Comparison of ENCODE assay signal across 8 mouse cellular contexts in genomic region chr4:9771103-9771474, GRCm38 (mm10).
DNase-seq lines count a peak whose midpoint lies in the region; ATAC-seq and TF ChIP-seq lines count a peak whose summit lies in the region.

No protein-coding gene starts in this region.

- ATAC-seq in heart, embryonic 11.5 days (replicated peaks; ENCODE audit: insufficient number of reproducible peaks, low FRiP score, low TSS enrichment), result no peak
- ATAC-seq in embryonic facial prominence, embryonic 11.5 days (replicated peaks; ENCODE audit: insufficient number of reproducible peaks, low FRiP score, low TSS enrichment, low read depth), result peak; percentile 51
- ATAC-seq in hindbrain, postnatal 0 days, result peak; percentile 57
- ATAC-seq in midbrain, embryonic 13.5 days, result peak; percentile 60

- H3K9ac ChIP-seq in heart, embryonic 11.5 days (ENCODE audit: low read depth, low read length), result peak overlapping the region; percentile 65
- peak overlapping the region; percentile 52 for H3K9ac ChIP-seq in embryonic facial prominence, embryonic 11.5 days (replicated peaks; ENCODE audit: low read length)
- peak overlapping the region; percentile 58 for H3K9ac ChIP-seq in hindbrain, postnatal 0 days (replicated peaks; ENCODE audit: low read length)
- H3K9ac ChIP-seq in midbrain, embryonic 13.5 days (replicated peaks), result peak overlapping the region; percentile 69

- no peak for DNase-seq in heart, adult 9 months (ENCODE audit: low spot score in 2 of 2)
- peak; percentile 76 for DNase-seq in embryonic facial prominence, embryonic 11.5 days (ENCODE audit: low spot score)
- DNase-seq in hindbrain, postnatal 0 days (ENCODE audit: low spot score), result peak; percentile 82
- no peak for DNase-seq in cerebellum, adult 11 months
- no peak for DNase-seq in cerebellum, adult 11-12 months

- H3K4me2 ChIP-seq in heart, embryonic 11.5 days, result peak overlapping the region; percentile 74
- H3K4me2 ChIP-seq in embryonic facial prominence, embryonic 11.5 days (ENCODE audit: low read depth, low read length), result peak overlapping the region; percentile 53
- H3K4me2 ChIP-seq in hindbrain, postnatal 0 days (ENCODE audit: low read depth, low read length), result peak overlapping the region; percentile 95
- H3K4me2 ChIP-seq in midbrain, embryonic 13.5 days (replicated peaks), result peak overlapping the region; percentile 64

- peak overlapping the region; percentile 62 for H3K27ac ChIP-seq in heart, embryonic 11.5 days (ENCODE audit: low read depth, low read length)
- no peak overlapping the region for H3K27ac ChIP-seq in embryonic facial prominence, embryonic 11.5 days (replicated peaks; ENCODE audit: low read depth, low read length)
- H3K27ac ChIP-seq in hindbrain, postnatal 0 days, result peak overlapping the region; percentile 71; the same call in 1 of the 2 replicates
- peak overlapping the region; percentile 27 for H3K27ac ChIP-seq in midbrain, embryonic 13.5 days

- under 1% methylated on average over 5 of the region's 5 CpGs for WGBS in heart, embryonic 11.5 days (ENCODE audit: insufficient replicate concordance)
- under 1% methylated on average over 5 of the region's 5 CpGs for WGBS in embryonic facial prominence, embryonic 11.5 days
- WGBS in hindbrain, postnatal 0 days, result under 1% methylated on average over 5 of the region's 5 CpGs
- WGBS in midbrain, embryonic 13.5 days, result 1% methylated on average over 5 of the region's 5 CpGs

- no peaks in the 10 kb centered on the region for H3K4me1 ChIP-seq in heart, embryonic 11.5 days (ENCODE audit: control insufficient read depth, insufficient read depth, low read length)
- H3K4me1 ChIP-seq in E14TG2a.4 (replicated peaks; ENCODE audit: low read depth, low read length), result peaks cover 4% of the 10 kb centered on the region
- H3K4me1 ChIP-seq in embryonic facial prominence, embryonic 11.5 days (ENCODE audit: control insufficient read depth, insufficient read depth, low read length), result no peaks in the 10 kb centered on the region
- H3K4me1 ChIP-seq in hindbrain, postnatal 0 days (ENCODE audit: insufficient read depth, low read length), result no peaks in the 10 kb centered on the region
- H3K4me1 ChIP-seq in midbrain, embryonic 13.5 days (replicated peaks), result no peaks in the 10 kb centered on the region

- no peaks in the 10 kb centered on the region for H3K36me3 ChIP-seq in heart, embryonic 11.5 days (ENCODE audit: control insufficient read depth, insufficient read depth, low read length)
- H3K36me3 ChIP-seq in E14TG2a.4 (ENCODE audit: insufficient read depth, low read length), result no peaks in the 10 kb centered on the region
- no peaks in the 10 kb centered on the region for H3K36me3 ChIP-seq in embryonic facial prominence, embryonic 11.5 days (replicated peaks; ENCODE audit: control insufficient read depth, insufficient read depth, low read depth, low read length)
- H3K36me3 ChIP-seq in hindbrain, postnatal 0 days (ENCODE audit: insufficient read depth, low read length), result no peaks in the 10 kb centered on the region
- no peaks in the 10 kb centered on the region for H3K36me3 ChIP-seq in midbrain, embryonic 13.5 days

- no peaks in the 10 kb centered on the region for H3K9me3 ChIP-seq in heart, embryonic 11.5 days (replicated peaks; ENCODE audit: control insufficient read depth, low read length)
- H3K9me3 ChIP-seq in E14TG2a.4 (ENCODE audit: low read length), result no peaks in the 10 kb centered on the region
- H3K9me3 ChIP-seq in embryonic facial prominence, embryonic 11.5 days (replicated peaks; ENCODE audit: control insufficient read depth, low read length), result no peaks in the 10 kb centered on the region
- H3K9me3 ChIP-seq in hindbrain, postnatal 0 days (ENCODE audit: low read length), result no peaks in the 10 kb centered on the region
- no peaks in the 10 kb centered on the region for H3K9me3 ChIP-seq in midbrain, embryonic 13.5 days

- peak overlapping the region; percentile 55 for H3K4me3 ChIP-seq in heart, embryonic 11.5 days (ENCODE audit: low read depth, low read length)
- H3K4me3 ChIP-seq in E14TG2a.4 (replicated peaks; ENCODE audit: low read length), result peak overlapping the region; percentile 79
- H3K4me3 ChIP-seq in embryonic facial prominence, embryonic 11.5 days (ENCODE audit: low read depth, low read length), result peak overlapping the region; percentile 42
- H3K4me3 ChIP-seq in hindbrain, postnatal 0 days (ENCODE audit: low read length), result peak overlapping the region; percentile 62
- peak overlapping the region; percentile 47 for H3K4me3 ChIP-seq in midbrain, embryonic 13.5 days (replicated peaks)

- TF ChIP-seq CTCF in E14TG2a.4 (conservative IDR thresholded peaks at IDR 0.05; ENCODE audit: low read length), result peak; percentile 50
- peak; percentile 67 for TF ChIP-seq CTCF in hindbrain, postnatal 0 days (IDR thresholded peaks at IDR 0.05; ENCODE audit: low read depth)

- H3K27me3 ChIP-seq in heart, embryonic 11.5 days (ENCODE audit: control insufficient read depth, insufficient read depth, low read length), result no peaks in the 10 kb centered on the region
- H3K27me3 ChIP-seq in E14TG2a.4 (ENCODE audit: insufficient read depth, low read length), result peaks cover 11% of the 10 kb centered on the region; the same call in 1 of the 2 replicates
- H3K27me3 ChIP-seq in embryonic facial prominence, embryonic 11.5 days (ENCODE audit: control insufficient read depth, insufficient read depth, low read length), result no peaks in the 10 kb centered on the region
- no peaks in the 10 kb centered on the region for H3K27me3 ChIP-seq in hindbrain, postnatal 0 days (ENCODE audit: insufficient read depth, low read length)
- no peaks in the 10 kb centered on the region for H3K27me3 ChIP-seq in midbrain, embryonic 13.5 days

Comparison
In these comparisons a context has a peak if more than half of its experiments do, and no peak if none do; other contexts are left out.
1. DNase-seq: peak in embryonic facial prominence, embryonic 11.5 days (single experiment) and hindbrain, postnatal 0 days (single experiment); none in heart, adult 9 months (0 of 2), cerebellum, adult 11 months (single experiment) and cerebellum, adult 11-12 months (single experiment).
2. Peak in every context shown above with its lines, with median percentiles within 50 percentile points of each other: H3K4me2 ChIP-seq, H3K4me3 ChIP-seq and H3K9ac ChIP-seq.